Mouse (Mus musculus): ENCODE measurements around the gene Mllt6. TPM values are rescaled to one million over a fixed set of nuclear protein-coding genes. Genes with fewer than 3 reads are reported as not detected.
A peak's percentile ranks its signal among the peaks of the same experiment; 100 is the strongest.
"Not testable (repeated sequence)": the region's sequence is repeated elsewhere in the genome, so short reads cannot be mapped to it uniquely, and the experiment has no call there.

Mllt6 gene
- polyA plus RNA-seq, 1 experiment, result 68.4 TPM

- peaks cover 10% of the 10 kb centered on the region; the same call in 1 of the 2 replicates for H3K27me3 ChIP-seq (ENCODE audit: control insufficient read depth, insufficient read depth, low read length)
- peak; percentile 70 to 84 for DNase-seq
- WGBS, result 6% methylated on average over 12 of the region's 12 CpGs
- H3K27ac ChIP-seq (ENCODE audit: insufficient read depth, low read length), result no peak overlapping the region
- no peak overlapping the region for H3K4me3 ChIP-seq (replicated peaks; ENCODE audit: insufficient read depth, low read depth, low read length)
- no peaks in the 10 kb centered on the region for H3K4me1 ChIP-seq (ENCODE audit: control insufficient read depth, insufficient read depth, low read length)
- TF ChIP-seq POLR2A (IDR thresholded peaks at IDR 0.05; ENCODE audit: borderline replicate concordance, insufficient read depth, low read length), result no peak
- peak; percentile 93 for TF ChIP-seq CTCF (IDR thresholded peaks at IDR 0.05; ENCODE audit: borderline replicate concordance, insufficient read depth, low read depth, low read length)
These were observed 31.3 kb upstream of the Mllt6 start for GRCm38 (mm10) chr11:97631938-97632337.

GRCm38 (mm10) chr11:97632440-97632839 lies 30.8 kb upstream of the Mllt6 start:
- H3K27ac ChIP-seq (ENCODE audit: insufficient read depth, low read length); DNase-seq; H3K4me1 ChIP-seq (ENCODE audit: control insufficient read depth, insufficient read depth, low read length); H3K4me3 ChIP-seq (replicated peaks; ENCODE audit: insufficient read depth, low read depth, low read length): not testable (repeated sequence)
- 90% methylated on average over 4 of the region's 4 CpGs for WGBS
- H3K27me3 ChIP-seq (ENCODE audit: control insufficient read depth, insufficient read depth, low read length), result peaks cover 10% of the 10 kb centered on the region; the same call in 1 of the 2 replicates

GRCm38 (mm10) chr11:97635468-97636019 lies 27.7 kb upstream of the Mllt6 start:
- H3K27me3 ChIP-seq (ENCODE audit: control insufficient read depth, insufficient read depth, low read length), result no peaks in the 10 kb centered on the region
- WGBS, result 90% methylated on average over 11 of the region's 11 CpGs
- H3K4me3 ChIP-seq (replicated peaks; ENCODE audit: insufficient read depth, low read depth, low read length), result no peak overlapping the region

GRCm38 (mm10) chr11:97641668-97642067 lies 21.5 kb upstream of the Mllt6 start:
- Histone ChIP-seq H3K4me3 (replicated peaks; ENCODE audit: insufficient read depth, low read depth, low read length) (no peak overlapping the region), H3K27ac (ENCODE audit: insufficient read depth, low read length) (no peak overlapping the region), H3K4me1 (ENCODE audit: control insufficient read depth, insufficient read depth, low read length) (peaks cover 6% of the 10 kb centered on the region), H3K27me3 (ENCODE audit: control insufficient read depth, insufficient read depth, low read length) (no peaks in the 10 kb centered on the region)
- 9% methylated on average over 8 of the region's 8 CpGs for WGBS
- peak; percentile 31 to 52 for DNase-seq
- no peak for TF ChIP-seq POLR2A (IDR thresholded peaks at IDR 0.05; ENCODE audit: borderline replicate concordance, insufficient read depth, low read length)
- no peak for TF ChIP-seq CTCF (IDR thresholded peaks at IDR 0.05; ENCODE audit: borderline replicate concordance, insufficient read depth, low read depth, low read length)

More at GRCm38 (mm10) chr11:97635468-97636019, 27.7 kb upstream of the Mllt6 start:
- H3K4me1 ChIP-seq (ENCODE audit: control insufficient read depth, insufficient read depth, low read length), result no peaks in the 10 kb centered on the region
- no peak overlapping the region for H3K27ac ChIP-seq (ENCODE audit: insufficient read depth, low read length)
- TF ChIP-seq CTCF (IDR thresholded peaks at IDR 0.05; ENCODE audit: borderline replicate concordance, insufficient read depth, low read depth, low read length) (no peak), POLR2A (IDR thresholded peaks at IDR 0.05; ENCODE audit: borderline replicate concordance, insufficient read depth, low read length) (no peak)
- no peak for DNase-seq

GRCm38 (mm10) chr11:97642746-97643145 lies 20.5 kb upstream of the Mllt6 start:
- peaks cover 6% of the 10 kb centered on the region for H3K4me1 ChIP-seq (ENCODE audit: control insufficient read depth, insufficient read depth, low read length)
- no peaks in the 10 kb centered on the region for H3K27me3 ChIP-seq (ENCODE audit: control insufficient read depth, insufficient read depth, low read length)
- DNase-seq, result no peak
- no peak overlapping the region for H3K27ac ChIP-seq (ENCODE audit: insufficient read depth, low read length)
- TF ChIP-seq CTCF (IDR thresholded peaks at IDR 0.05; ENCODE audit: borderline replicate concordance, insufficient read depth, low read depth, low read length) (peak; percentile 20; the same call in 1 of the 2 replicates), POLR2A (IDR thresholded peaks at IDR 0.05; ENCODE audit: borderline replicate concordance, insufficient read depth, low read length) (no peak)
- no peak overlapping the region for H3K4me3 ChIP-seq (replicated peaks; ENCODE audit: insufficient read depth, low read depth, low read length)
- 48% methylated on average over 2 of the region's 2 CpGs for WGBS

- no peak for DNase-seq
- WGBS, result 86% methylated on average over 8 of the region's 8 CpGs
- no peaks in the 10 kb centered on the region for H3K27me3 ChIP-seq (ENCODE audit: control insufficient read depth, insufficient read depth, low read length)
- H3K27ac ChIP-seq (ENCODE audit: insufficient read depth, low read length), result no peak overlapping the region
- H3K4me3 ChIP-seq (replicated peaks; ENCODE audit: insufficient read depth, low read depth, low read length), result no peak overlapping the region
- peaks cover 6% of the 10 kb centered on the region for H3K4me1 ChIP-seq (ENCODE audit: control insufficient read depth, insufficient read depth, low read length)
- no peak for TF ChIP-seq POLR2A (IDR thresholded peaks at IDR 0.05; ENCODE audit: borderline replicate concordance, insufficient read depth, low read length)
- no peak for TF ChIP-seq CTCF (IDR thresholded peaks at IDR 0.05; ENCODE audit: borderline replicate concordance, insufficient read depth, low read depth, low read length)
These were observed 19.7 kb upstream of the Mllt6 start for GRCm38 (mm10) chr11:97643380-97644055.

- Histone ChIP-seq H3K4me1 (ENCODE audit: control insufficient read depth, insufficient read depth, low read length) (peaks cover 6% of the 10 kb centered on the region), H3K27ac (ENCODE audit: insufficient read depth, low read length) (no peak overlapping the region), H3K27me3 (ENCODE audit: control insufficient read depth, insufficient read depth, low read length) (no peaks in the 10 kb centered on the region), H3K4me3 (replicated peaks; ENCODE audit: insufficient read depth, low read depth, low read length) (no peak overlapping the region)
- TF ChIP-seq POLR2A (IDR thresholded peaks at IDR 0.05; ENCODE audit: borderline replicate concordance, insufficient read depth, low read length) (no peak), CTCF (IDR thresholded peaks at IDR 0.05; ENCODE audit: borderline replicate concordance, insufficient read depth, low read depth, low read length) (peak; percentile 73)
- whole genome bisulfite sequencing, result 4% methylated on average over 6 of the region's 6 CpGs
- DNase-seq, result peak; percentile 68 to 78
These were observed 18.4 kb upstream of the Mllt6 start for GRCm38 (mm10) chr11:97644834-97645233.

GRCm38 (mm10) chr11:97648541-97648940 lies 14.7 kb upstream of the Mllt6 start:
- not testable (repeated sequence) for DNase-seq; H3K27ac ChIP-seq (ENCODE audit: insufficient read depth, low read length); H3K27me3 ChIP-seq (ENCODE audit: control insufficient read depth, insufficient read depth, low read length); H3K4me3 ChIP-seq (replicated peaks; ENCODE audit: insufficient read depth, low read depth, low read length)
- peaks cover 11% of the 10 kb centered on the region for H3K4me1 ChIP-seq (ENCODE audit: control insufficient read depth, insufficient read depth, low read length)
- WGBS, result 71% methylated on average over 4 of the region's 4 CpGs

Data from cerebellum, adult 2 months (tissue).